Mouse (Mus musculus) lung, adult 2 months (tissue): ENCODE measurements around the gene Brinp3. TPM values are rescaled to one million over a fixed set of nuclear protein-coding genes. Genes with fewer than 3 reads are reported as not detected.

Experiments used
- DNase-seq: peaks from one replicate; pipeline ENCODE4 v3.0.0; 2022
- H3K4me1 ChIP-seq: fragments of 200-500 bp; 2 replicates; pipeline ENCODE4 v1.6.1; 2011; ENCODE audit warnings: low read length; ENCODE audit not compliant: control insufficient read depth, insufficient read depth
- H3K4me3 ChIP-seq: fragments of 200-500 bp; replicated peaks from 2 replicates; pipeline ENCODE3; 2011; ENCODE audit warnings: low read depth, mild to moderate bottlenecking, control low read depth, low read length; ENCODE audit errors: extremely low read depth
- CTCF ChIP-seq: fragments of 200-500 bp; IDR thresholded peaks from 2 replicates; pipeline ENCODE4 v1.5.1; 2011; ENCODE audit warnings: mild to moderate bottlenecking, low read length, control low read depth; ENCODE audit not compliant: insufficient read depth
- POLR2A ChIP-seq: fragments of 200-500 bp; IDR thresholded peaks from 2 replicates; pipeline ENCODE4 v1.6.1; 2011; ENCODE audit warnings: low read depth, mild to moderate bottlenecking, control low read depth, low read length, borderline replicate concordance; ENCODE audit errors: extremely low read depth
- WGBS: fragments of 180-500 bp; shearing (Covaris S2); methylation state at CpG from one replicate; pipeline ENCODE4 v1.1.7; 2018; 5-methylcytosine and 5-hydroxymethylcytosine counted together
- polyA plus RNA-seq: library from polyadenylated mRNA; depleted of rRNA; stranded (reverse); fragments of >200 nt; gene quantifications from 2 replicates; pipeline ENCODE4 v1.2.3, GENCODE M21; 2012; rRNA removed

The Brinp3 gene
- polyA plus RNA-seq: not detected in 2 replicates

DNA sequence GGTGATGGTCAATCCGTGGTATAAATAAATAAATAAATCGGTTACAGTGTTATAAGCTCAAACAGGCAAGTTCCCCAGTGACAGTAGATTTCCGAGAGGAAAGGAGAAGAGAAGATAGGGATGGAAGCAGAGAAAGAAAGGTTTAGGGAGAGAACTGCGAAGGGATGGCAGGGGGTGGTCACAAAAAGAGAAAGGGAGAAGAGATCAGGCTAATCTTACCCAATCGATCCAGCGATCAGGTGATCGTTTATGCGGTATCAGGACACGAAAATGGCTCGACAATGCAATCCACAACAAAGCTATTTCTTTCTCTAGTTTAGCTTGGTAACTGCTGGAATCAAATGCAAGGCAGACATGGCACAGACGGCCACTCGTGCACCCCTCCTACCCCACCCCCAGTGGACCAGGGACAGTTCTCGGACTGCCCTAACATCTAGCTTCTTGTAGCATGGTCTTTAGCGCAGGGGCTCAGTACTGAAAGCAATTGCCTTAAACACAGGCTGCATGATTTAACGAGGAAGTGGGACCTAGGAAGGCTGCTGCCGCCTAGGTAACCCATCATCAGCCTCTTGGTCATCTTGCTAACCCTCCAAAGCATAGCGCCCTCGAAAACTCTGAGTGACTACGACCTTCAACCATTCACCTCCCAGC, at the start of gene Brinp3:
Gene Brinp3, plus strand, starts transcription at position 80 of the 651 bp plus-strand sequence.
- DNase-seq: no peak
- no peak within 1 kb of the TSS for H3K4me3 ChIP-seq
- WGBS: 2% methylated on average over 19 of the region's 19 CpGs
- TF ChIP-seq POLR2A (no peak), CTCF (no peak)
- no peaks in the 10 kb centered on the region for H3K4me1 ChIP-seq

DNA sequence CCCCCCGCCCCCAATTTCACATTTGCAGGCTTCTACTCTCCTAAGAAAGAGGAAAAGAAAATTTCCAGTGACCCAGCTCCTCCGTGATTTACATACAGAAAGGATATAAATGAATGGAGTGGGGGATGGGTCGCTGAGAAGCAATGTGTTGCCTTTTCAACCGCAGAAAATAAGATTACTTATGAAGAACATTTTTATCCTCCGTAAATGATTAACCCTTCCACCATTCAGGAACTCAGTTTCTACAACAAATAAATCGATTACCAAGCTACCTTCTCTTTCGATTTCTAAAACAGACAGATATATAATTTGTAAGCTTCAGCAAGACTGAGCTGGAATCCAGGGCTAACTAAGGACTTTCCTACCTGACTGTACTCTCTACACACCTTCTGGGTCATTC, 339 bp upstream of the Brinp3 start:
- TF ChIP-seq CTCF: no peak
- no peak for TF ChIP-seq POLR2A
- Histone ChIP-seq H3K4me1 (no peaks in the 10 kb centered on the region), H3K4me3 (no peak overlapping the region)
- WGBS: 10% methylated on average over 7 of the region's 7 CpGs
- DNase-seq: no peak

DNA sequence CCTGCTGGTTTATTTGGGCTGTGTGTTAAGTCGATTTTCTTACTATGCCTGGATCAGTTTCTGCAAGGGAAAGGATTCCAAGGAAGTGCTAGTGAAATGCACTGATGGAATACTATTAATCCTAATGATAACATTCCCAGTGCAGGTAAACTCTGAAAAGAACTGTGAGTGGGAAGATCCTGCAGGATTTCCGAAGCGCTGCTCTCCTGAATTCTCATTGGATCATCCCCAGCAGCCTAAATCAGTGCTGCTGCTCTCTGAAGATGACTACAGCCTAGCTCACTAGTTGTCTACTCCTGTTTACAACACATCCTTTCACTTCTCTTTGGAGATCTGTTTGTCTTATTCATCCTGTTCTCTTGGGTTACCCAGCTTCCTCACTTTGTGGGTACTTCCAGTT, 826 bp downstream of the Brinp3 start:
- 12% methylated on average over 3 of the region's 3 CpGs for WGBS
- Histone ChIP-seq H3K4me1 (no peaks in the 10 kb centered on the region), H3K4me3 (no peak overlapping the region)
- no peak for TF ChIP-seq POLR2A
- TF ChIP-seq CTCF: no peak
- DNase-seq: no peak

DNA sequence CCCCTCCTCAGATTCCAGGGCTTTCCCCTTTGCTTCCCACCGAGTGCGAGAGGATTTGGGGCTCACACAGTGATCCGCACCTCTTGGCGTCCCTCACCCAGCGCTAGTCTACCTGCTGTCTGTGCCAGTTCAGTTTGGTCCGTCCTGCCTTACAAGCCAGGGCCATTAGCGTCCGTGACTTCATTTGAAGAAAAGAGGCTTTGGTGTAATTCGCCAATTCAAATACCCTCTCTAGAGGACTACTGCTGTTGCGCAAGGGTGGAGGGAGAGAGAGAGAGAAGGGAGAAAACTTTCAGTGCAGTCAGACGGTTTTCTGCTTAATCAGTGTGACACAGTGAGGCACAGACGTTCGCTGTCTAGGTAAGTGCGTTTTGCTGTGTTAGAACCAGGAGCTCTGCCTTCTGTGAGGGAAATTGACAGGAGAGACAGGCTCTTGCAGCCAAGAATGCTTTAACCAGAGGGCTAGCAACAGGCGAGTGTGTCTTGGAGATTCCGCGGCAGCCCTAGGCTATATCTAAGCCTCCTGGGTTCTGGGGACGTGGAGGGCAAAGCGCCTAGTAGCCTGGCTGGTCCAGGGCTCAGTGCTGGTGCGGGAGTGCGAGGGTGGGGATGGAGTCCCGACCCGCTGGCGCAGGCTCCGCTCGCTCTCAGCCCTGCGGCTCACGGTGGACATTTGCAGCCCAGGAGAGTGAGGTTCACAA, 3.0 kb downstream of the Brinp3 start:
- H3K4me3 ChIP-seq: no peak overlapping the region
- H3K4me1 ChIP-seq: no peaks in the 10 kb centered on the region
- TF ChIP-seq CTCF (no peak), POLR2A (no peak)
- 1% methylated on average over 28 of the region's 28 CpGs for WGBS
- DNase-seq: no peak

DNA sequence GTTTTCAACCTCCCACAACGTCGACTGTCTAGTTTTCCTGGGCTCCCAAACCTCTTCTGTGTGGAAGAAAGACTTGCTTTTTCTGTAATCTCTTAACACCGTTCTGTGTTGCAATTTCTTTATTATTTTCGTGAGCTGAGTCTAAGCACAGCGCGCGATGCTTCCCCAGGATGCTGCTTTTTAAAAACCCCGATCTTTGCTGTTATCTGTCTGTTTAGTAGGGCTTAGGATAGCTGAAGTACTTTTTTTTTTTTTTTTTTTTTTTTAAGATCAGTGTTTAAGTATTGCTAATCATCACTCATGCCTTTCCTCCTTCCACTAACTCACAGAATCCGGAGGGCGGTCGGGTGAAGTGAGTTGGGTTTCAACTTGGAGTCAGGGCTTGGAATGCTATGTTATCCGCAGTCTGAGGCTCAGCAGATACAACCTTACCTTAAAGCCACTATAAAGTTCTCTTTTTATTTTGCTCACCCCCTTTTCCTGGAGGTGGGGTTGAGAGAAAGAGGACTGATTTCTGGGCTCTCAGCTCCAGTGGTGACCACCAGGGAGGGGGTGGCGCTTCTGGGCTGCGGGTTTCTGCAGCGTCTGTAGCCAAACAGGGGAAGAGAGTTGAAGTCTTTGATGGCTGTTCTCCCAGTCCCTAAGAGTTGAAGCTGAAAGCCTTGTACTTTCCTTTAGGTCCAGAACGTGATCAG, 3.7 kb downstream of the Brinp3 start:
- no peak for DNase-seq
- 2% methylated on average over 16 of the region's 16 CpGs for WGBS
- no peak for TF ChIP-seq POLR2A
- no peaks in the 10 kb centered on the region for H3K4me1 ChIP-seq
- H3K4me3 ChIP-seq: no peak overlapping the region

DNA sequence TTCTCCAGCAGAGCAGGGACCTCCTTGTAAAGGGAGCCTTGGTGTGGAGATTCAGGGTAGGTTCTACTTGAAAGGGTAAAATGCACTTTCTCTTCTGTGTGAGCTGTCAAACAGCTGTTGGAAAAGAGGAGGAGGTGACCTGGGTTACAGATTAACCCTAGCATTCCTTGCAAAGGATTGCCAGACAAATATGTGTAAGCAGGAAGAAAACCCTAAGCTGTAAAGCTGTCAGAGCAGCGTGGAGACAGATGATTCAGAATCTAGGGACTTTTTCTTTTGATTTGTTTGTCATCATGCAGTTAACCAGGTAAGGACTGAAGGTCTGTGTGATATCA, 4.2 kb downstream of the Brinp3 start:
- 6% methylated on average over 1 of the region's 1 CpGs for WGBS
- H3K4me3 ChIP-seq: no peak overlapping the region
- TF ChIP-seq POLR2A: no peak
- no peak for TF ChIP-seq CTCF
- no peak for DNase-seq
- no peaks in the 10 kb centered on the region for H3K4me1 ChIP-seq

DNA sequence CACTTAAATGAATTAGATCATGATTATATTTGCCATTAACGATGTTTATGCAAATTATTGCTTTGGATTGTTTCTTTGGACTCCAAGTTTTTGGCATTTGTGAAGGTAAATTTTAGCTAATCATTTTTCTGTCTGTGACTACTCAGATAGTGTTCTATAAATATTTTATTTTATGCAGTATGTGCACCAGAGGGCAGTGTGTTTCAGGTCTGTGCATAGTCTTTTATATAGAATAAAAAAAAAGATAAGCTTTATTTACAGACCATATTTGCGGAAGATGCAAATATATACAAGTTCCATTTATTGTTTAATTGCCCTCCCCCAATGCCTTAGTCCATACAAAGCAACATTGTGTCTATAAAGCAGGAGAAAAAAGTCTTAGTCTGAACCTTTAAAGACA, 20.8 kb downstream of the Brinp3 start:
- no peaks in the 10 kb centered on the region for H3K4me1 ChIP-seq
- no peak for DNase-seq
- no peak overlapping the region for H3K4me3 ChIP-seq
- TF ChIP-seq CTCF (no peak), POLR2A (no peak)
- 64% methylated on average over 2 of the region's 2 CpGs for WGBS

DNA sequence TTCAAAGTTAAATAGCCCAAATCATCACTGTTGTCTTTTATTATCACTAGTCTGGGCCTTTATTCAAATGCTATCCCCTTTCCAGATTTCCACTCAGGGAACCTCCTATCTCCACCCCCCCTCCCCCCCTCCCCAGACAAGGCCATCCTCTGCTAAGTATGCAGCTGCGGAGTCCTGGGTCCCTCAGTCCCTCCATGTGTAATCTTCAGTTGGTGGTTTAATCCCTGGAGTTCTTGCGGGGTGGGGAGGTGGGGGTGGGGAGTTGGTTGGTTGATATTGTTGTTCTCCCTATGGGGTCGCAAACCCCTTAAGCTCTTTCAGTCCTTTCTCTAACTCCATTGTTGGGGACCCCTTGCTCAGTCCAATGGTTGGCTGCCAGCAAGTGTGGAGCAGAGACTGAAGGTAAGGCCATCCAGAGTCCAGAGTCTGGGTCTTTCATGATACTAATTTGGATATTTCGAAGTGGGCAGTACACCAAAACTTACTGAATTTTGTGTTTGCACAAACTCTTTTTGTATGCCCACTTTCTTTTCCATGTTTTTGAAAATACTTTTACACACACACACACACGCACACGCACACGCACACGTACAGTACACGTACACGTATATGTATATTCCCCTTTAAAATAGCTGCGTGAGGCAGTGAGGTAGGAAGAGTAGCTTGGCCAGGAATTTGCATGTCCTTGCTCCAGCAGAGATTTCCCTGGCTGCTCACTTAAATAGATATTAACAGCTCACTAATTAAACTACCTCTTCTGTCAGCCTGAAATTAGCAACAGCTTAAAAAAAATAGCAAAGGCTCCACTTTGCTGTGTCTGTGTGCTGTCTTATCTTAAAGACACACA, 29.4 kb downstream of the Brinp3 start:
- no peak for TF ChIP-seq POLR2A
- TF ChIP-seq CTCF: no peak
- no peak for DNase-seq
- whole genome bisulfite sequencing: 80% methylated on average over 11 of the region's 11 CpGs
- Histone ChIP-seq H3K4me3 (no peak overlapping the region), H3K4me1 (no peaks in the 10 kb centered on the region)

DNA sequence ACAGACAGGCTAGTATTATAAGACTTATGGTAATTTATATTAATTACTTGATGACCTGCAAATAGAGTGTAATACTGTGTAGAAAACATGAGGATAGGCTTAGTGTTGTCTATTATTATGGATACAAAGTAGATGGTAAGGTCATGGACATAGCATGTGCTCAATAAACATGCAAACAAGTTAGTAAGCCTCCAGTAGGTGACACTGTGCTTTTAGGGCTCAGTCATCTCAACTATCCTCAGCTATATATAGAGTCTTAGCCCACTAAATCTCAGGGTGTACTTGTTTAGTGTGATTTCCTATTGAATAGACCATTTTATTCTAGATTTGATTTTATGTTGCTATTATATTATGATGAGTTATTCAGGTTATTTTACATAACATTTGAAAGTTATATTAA, 34.0 kb downstream of the Brinp3 start:
- H3K4me3 ChIP-seq: no peak overlapping the region

More for the DNA sequence above, 34.0 kb downstream of the Brinp3 start:
- DNase-seq: no peak
- H3K4me1 ChIP-seq: no peaks in the 10 kb centered on the region
- TF ChIP-seq POLR2A: no peak
- TF ChIP-seq CTCF: no peak
